Mouse (Mus musculus) cerebellum, adult 11 months (tissue): ENCODE measurements around the gene Mpp3.
"Not testable (repeated sequence)": the region's sequence is repeated elsewhere in the genome, so short reads cannot be mapped to it uniquely, and the experiment has no call there.

ENCODE experiments used
- DNase-seq: peaks from one replicate; pipeline ENCODE4 v3.0.0; 2022

The Mpp3 gene

DNA sequence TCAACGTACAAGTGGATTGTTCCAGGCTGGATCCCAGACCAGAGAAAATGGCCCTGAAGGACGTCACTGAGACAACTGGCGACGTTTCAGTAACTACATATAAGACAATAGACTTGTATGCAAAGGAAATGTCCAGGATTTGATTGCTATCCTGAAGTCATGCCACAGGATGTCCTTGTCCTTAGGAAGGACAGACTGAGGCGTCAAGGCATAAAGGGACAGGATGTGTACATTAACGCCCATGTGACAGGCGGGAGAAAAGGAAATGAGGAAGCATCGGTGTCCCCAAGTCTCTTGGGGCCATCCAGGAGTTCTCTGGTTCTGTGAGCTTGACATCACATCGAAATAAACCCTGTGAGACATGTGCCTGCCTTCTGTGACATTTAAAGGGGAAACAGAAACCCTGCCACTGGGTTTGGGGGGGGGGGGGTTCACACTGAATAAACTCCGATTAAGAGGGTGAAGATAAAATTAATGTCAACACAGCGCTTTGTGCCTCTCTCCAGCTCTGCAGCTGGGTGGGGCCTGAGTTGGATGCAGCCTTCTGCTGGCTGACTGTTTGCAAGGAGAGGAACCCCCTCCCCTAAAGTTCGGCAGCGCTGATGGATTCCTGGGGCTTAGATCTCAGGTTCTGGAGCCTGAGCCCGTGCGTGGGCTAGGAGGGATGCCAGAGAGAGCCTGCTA lies 19.2 kb downstream of the Mpp3 start:
- no peak for DNase-seq

DNA sequence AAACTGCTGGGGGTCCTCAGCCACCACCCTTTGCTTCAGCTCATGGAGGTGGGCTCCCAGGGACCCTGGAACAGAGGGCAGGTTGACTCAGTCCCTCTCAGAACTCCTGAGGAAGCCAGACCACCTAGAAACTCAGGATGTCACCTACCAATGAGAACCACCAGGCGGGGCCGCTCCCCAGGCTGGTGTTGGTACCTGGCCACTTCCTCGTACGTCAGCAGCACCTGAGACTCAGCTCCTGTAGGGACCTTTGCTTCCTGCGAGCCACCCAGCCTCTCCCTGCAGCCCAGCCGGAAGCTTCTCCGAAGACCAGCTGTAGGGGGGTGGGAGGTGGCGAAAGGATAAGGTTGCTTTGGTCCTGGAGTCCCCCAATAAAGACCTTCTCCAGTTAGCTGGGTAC lies 19.9 kb downstream of the Mpp3 start:
- no peak for DNase-seq

DNA sequence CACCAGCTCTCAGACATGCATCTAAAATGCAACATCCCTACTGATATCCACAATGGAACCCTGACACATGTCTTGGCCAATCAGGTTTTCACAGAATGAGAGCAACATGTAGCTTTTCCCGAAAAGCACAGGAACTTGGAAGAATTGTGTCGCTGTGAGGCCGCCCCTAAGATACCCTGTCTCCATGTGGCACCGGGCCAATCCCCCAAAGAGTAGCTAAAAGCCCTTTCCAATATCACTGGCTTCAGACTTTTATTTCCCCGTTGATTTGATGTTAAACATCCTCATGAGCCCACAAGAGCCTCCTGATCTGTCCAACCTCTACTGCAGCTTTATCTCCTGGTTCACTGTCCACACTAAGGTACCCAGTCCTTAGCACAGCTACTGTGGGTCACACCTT lies 21.6 kb downstream of the Mpp3 start:
- no peak for DNase-seq

DNA sequence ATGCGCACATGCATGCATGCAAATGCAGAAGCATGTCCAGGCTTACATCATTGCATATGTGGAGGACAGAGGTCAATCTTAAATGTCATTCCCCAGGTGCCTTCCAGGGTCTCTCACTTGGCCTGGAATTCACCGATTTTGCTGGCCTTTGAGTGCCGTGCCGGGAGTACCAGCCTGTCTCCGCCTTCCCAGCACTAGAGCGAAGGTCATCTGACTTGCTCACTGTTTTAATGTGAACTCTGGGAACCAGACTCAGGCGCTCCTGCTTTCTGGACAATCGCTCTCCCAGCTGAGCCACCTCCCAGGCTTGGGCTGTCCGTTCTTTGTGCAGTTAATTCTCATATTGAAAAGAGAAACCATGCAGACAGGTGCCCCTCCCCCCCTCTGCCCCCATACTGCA lies 22.0 kb downstream of the Mpp3 start:
- no peak for DNase-seq

DNA sequence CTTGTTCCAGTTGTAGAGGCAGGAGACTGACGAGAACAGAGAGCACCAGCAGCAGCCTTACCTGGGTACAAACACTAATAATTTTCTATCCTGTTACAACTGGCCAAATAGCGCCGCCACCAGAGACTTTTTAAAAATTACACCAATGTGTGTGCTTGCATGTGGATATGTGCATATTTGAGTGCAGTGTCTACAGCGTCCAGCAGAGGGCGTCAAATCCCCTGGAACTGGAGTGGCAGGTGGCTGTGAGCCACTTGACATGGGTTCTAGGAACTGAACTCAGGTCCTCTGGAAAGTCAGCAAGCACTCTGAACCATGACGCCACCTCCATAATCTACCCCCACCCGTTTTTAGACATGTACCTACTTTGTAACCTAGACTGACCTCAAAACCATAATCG lies 24.0 kb downstream of the Mpp3 start:
- DNase-seq: no peak

DNA sequence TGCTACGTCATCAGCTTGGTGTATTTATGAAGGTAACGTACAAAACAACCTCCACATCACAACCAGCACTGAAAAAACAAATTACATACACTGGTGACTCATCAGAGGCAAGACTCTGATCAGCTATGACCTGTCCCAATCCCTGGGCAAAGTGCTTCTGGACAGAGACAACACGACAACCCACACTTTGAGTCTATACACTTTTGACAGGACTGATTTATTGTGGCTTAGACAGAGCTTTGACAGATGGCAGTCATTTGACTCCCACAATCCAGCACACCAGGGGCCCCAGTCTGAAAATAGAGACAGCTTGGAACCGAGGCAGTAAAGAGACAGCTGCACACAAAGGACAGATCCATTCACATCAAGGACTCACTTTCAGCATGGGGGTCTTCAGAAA lies 28.8 kb downstream of the Mpp3 start:
- no peak for DNase-seq

DNA sequence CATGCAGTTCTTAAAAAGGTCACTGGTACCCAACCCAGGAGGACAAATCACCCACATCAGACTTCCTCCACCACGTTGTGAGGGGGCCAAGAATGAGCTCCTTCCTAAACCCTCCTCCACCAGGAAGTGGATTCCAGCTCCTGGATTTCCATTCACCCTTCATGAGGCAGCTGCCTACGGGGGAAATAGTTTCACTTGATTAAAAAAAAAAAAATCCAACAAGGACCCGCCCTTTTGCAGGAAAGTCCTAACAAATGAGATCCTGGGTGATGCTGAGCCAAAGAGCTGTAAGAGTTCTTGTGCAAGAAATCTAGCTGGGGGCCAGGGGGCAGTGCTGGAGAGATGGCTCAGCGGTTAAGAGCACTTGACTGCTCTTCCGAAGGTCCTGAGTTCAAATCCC lies 30.0 kb downstream of the Mpp3 start:
- DNase-seq: no peak

DNA sequence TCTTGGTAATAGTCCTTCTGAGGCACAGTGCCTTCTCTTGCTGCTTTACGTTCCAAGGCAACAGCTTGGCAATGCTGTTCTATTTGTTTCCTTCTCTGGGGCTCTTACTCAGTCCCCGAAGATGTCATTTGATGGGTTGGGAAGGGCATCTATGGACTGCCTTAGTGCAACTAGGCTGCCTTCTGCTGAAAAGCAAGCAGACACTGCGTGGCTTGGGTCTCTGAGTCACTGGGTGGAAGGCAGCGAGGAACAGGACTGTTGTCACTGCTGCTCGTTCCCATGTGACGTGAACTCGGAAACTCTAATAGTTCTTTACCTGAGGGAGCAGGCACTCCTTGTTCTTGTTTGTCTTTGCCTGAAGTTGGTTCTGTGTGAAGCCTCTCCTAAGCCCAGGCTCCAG lies 32.3 kb downstream of the Mpp3 start:
- no peak for DNase-seq

DNA sequence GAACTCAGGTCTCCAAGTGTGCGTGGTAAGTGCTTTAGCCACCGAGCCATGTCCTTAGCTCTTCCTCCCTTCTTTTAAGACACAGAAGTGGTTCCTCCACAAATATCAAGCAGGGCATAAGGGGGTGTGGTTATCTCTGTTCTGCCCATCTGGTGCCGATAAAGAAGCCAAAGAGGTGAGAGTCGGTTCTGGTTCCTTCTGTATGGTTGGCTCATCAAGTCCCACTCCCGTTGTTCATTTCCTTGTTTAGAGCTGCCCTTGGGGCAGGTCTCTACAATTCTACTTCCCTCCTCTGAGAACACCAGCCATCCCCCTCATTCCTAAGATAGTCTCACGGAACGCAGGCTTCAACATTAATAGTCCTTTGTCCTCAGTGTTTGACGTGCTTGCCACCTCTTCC lies 34.2 kb downstream of the Mpp3 start:
- DNase-seq: no peak

DNA sequence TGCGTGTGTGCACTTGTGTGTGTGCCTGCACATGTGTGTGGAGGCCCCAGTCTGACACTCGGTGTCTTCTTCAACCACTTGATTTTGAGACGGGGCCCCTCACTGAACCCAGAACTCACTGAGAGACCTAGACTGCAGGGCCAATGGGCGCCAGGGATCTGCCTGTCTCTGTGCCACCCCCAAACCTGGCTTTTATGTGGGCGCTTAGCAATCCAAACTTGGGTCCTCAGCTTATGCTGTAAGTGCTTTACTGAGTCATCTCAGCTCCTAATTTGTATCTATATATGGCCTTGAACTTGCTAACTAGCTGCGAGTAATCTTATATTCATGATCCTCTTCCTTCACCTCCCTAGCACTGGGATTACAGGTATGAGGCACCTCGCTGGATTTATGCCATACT lies 35.9 kb downstream of the Mpp3 start:
- DNase-seq: no peak

DNA sequence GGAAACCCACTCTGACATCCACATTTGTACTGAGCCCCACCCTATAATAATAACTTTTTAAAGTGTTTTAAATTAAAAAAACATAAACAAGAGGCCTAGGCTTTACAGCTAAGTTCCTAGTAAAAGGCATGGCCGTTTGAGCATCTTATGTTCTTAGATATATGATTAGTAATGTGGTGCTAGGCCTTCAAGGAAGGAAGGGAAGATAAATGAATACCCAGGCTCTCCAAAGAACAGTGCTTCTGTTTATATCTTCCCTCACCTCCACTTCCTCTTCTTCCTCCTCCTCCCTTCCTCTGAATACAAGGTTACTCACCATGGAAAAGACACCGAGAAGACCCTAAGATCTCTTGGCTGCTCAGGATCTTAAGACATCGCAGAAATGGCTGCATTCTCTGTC lies 36.4 kb downstream of the Mpp3 start:
- no peak for DNase-seq

DNA sequence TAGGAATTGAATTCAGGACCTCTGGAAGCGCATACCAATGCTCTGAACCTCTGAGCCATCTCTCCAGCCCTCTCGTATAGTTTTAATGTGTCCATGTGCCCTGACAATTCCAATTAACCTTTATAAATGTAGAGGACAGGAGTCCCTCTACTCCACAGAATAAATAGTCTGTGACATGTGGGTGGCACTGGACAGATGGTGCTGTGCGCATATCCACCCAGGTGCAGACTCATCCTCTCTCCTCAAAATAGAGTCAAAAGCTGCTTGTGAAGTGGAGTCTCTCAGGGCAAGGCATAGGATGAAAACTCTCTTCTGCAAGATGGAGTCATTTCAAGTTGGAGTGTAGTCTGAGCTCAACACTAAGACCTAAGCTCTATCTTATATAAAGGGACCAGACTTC lies 38.0 kb downstream of the Mpp3 start:
- DNase-seq: no peak

DNA sequence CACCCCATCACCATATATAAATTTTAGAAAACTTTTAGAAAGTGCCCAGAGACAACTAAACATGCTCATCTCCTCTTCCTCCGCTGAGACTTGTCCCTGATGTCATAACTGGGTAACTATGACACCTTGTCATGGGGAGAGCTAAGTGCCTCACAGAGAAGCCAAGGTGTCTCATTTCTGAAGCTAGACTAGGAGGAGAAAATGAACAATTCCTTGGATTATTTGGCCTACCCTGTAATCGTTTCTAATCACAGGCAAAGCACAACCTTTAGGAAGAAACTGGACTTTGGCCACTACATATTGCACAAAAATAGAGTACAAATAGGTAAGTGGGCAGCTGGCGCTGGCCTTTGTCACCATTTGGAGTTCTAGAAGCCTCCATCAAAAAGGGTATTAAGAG lies 41.3 kb downstream of the Mpp3 start, which contains the start of gene Dusp3:
Dusp3 (minus strand) TSS at position 101 of the 400 bp plus-strand sequence.
- DNase-seq: no peak

DNA sequence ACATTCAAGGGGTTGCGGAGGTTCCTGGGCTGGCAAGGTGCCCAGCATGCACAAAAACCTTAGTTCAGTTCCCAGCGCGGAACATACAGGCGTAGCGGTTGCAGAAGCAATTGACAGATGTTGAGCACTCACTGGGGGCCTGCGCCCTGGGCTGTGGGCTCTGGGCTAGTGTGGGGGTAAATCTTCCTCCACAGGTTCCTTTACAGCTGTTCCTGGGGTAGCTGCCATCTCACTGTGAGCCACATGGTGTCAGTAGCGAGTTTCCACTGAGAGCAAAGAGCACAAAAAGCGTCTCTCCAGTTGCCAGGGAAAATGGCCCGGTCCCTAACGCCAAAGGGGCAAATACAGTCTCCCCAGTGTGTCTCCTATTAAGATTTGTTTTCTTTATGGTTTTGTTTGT lies 42.3 kb downstream of the Mpp3 start:
- DNase-seq: peak; percentile 85

DNA sequence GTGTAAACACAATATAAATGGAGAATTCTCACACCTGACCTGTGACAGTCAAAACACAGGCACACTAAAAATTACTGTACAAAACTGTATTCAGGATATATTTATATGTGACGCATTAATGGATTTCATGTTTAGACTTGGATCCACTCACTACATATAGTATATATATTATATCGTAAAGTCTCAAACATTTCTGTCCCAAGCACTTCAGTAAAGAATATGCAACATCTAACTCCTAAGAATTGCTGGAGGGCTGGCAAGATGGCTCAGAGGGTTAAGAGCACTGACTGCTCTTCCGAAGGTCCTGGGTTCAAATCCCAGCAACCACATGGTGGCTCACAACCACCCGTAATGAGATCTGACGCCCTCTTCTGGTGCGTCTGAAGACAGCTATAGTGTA lies 42.8 kb downstream of the Mpp3 start:
- DNase-seq: not testable (repeated sequence)

DNA sequence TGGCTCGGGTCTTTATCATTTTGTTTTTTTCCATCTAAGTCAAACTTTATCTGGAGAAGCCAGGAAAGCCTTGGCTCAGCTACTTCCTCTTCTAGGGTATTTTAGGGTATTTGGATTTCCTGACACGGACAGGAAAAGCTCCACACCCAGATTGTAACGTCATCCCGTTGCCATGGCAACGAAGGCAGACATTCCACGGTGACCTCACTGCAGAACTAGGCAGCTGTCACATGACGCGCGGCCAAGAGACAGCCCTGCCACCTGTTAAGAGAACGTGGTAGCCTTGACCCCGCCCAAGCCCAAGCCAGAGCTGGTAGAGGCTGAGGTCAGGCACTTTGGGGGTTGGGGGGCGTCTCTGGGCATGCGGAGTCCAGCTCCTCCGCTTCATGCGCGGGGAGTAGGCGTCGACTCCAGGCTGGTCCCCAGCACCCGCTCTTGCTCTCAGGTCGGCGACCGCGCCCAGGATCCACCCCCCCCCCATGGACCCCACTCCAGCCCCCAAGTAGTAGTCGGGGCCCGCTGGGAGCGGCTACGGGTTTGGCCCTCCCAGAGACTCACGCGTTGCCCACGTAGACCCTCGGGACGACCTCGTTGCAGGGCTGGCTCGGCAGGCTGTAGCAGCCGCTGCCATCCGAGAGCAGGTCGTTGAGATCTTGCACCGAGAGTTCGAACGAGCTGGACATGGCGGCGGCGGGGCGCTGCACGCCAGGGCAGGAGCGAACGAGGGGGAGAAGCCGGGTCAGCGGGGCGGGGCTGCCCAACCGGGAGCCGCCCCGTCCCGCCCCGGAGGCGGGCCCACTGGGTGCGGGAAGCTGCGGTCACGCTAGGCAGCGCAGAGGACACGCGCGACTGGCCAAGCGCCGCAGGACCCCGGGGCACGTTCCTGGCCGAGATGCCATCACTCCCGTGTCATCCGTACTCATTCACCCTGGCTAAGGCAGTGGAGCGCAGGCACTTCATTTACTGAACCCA lies 43.9 kb downstream of the Mpp3 start, which contains the start of gene Cfap97d1:
Cfap97d1 (plus strand) TSS at position 226 of the 972 bp plus-strand sequence.
- DNase-seq: peak; percentile 94

DNA sequence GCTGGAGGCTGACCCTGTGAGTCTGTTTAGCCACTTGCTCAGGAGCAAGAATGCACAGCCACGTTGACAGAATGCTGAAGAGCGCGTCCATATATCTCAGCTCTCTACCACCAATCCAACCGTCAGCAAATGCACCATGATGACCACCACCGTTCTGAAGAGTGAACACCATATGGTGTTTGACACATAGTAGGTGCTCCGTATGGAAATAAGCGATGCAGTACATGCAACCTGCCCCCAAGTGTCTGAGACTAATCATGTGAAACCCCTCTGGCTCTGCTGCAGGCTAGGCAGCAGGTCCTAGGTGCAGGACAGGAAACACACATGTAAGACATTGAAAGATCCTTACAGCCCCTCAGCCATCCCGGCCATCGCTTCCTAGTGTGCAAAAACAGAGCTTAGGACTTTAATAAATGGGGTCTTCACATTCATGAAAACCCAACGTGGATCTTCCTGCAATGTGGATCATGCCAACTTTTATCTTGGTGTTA lies 44.8 kb downstream of the Mpp3 start:
- no peak for DNase-seq

DNA sequence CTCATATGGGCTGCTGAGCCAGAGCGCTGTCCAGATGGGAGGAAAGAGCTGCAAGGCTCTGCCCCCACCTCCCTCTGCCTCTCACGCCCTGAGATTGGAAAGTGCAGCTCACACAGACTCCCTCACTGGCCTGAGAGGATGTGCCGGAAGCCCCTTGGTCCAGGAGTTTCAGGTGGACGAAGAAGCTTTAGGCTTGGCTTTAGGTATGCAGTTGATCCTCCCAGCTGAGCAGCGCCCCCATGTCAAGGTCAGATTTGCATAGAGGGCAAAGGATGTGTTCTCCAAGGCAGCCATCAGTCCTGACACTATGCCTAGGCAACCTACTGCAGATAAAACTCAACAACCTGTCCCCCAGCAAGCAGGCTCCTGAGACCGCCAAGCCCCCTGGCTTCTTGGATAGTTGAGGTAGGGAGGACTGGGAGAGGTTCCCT lies 45.3 kb downstream of the Mpp3 start:
- DNase-seq: no peak

DNA sequence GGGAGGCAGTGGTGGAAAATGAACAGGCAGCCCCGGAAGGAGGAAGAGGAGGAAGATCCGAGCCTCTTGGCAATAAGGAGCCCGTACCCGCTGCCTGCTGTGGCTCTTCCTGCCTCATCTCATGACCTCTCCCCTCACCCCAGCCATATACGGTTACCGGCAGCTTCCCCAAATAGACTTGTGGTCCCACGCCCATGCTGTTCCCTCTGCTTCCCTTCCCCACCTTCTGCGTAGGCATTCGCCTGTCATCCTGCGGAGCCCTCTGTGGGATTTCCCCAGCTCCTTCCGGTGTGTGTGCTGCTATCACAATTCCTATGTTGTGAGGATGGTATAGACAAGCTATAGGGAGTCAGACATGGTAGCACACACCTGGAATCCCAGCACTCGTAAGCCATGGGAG lies 46.4 kb downstream of the Mpp3 start:
- DNase-seq: no peak

DNA sequence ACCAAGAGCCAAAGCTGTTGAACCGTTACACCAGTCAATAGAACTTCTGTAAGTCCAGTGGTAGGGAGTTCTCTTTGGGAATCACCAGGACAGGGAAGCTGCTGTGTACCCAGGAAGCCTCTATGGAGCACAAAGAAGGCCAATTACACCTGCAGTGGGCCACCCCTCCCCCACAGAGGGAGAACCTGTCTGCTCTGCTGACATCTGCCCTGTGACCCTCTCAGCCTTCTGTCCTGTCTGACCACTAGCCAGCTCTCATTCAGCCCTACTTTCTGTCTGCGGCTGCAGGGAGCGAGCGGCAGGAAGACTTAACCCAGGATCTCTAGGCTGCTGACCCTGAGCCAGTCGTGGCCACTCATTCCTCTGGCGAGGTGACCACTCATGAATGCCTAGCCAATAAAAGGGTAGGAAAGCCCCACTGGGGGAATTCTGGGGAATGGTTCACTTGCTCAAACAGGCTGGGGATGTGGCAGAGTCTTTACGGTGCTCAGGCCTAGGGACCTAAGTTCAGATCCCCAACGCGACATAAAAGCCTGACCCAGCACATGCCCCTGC lies 47.6 kb downstream of the Mpp3 start:
- DNase-seq: no peak

DNA sequence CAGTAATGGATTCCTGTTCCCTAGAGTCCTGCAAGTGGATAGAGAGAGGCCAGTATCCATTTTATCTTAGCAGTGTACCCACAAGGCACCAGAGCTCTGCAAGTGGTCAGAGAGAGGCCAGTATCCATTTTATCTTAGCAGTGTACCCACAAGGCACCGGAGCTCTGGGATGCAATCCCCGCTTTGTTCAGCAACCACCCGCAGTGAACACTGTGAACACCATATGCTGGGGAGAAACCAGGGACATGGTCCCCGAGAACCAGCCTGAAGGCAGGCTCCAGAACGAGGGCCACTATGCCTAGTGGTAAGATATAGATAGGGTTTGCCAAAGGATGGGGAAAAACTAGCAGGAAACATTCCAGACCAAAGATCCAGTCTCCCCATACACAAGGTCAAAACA lies 49.1 kb downstream of the Mpp3 start:
- DNase-seq: no peak

DNA sequence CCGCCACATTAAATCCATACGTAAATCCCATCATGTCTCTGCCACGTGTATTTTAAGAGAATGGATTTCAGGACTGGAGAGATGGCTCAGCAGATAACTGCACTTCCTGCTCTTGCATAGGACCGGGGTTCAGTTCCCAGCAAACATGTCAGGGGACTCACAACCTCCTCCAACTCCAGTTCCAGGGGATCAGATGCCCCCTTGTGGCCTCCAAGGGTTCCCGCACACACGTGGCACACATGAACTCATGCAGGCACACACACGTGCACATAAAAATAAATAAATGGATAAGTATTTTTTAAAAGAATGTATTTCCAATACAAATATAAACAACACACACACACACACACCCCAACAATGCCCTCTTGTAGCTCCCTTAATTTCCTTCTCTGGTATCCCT lies 51.3 kb downstream of the Mpp3 start:
- no peak for DNase-seq

DNA sequence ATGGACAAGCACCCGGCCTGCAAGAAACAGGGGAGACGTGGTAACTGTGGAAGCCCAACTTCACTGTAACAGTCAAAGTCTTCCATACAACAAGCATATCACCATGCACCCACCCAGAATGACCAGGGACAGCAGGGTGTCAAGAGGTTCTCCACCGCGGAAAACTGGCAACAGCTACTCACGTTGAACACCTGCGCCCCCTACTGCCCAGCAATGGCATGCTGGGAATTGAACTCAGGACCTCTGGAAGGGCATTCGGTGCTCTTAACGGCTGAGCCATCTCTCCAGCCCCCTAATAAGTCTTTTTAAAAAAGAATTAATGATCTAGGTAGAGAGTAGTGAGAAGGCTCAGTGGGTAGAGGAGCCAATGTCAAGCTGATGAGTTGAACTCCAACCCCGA lies 53.3 kb downstream of the Mpp3 start:
- no peak for DNase-seq

DNA sequence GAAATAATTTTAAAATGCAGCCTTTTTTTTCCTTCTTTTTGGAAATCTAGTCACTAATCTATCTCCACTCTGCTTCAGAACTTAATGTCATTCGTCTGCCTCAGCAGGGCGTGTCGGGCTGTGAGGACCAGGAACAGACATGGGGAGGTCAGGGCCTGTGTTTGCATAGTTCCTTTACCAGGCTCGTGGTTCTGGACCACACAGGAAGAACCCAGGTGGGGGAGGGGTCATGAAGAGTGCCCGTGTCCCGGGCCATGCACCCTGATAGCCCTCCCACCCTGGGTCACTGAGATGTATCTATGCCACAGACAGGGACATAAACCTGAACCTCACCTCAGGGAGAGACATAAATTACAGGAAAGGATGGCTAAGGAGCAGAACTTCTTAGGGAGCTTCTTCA lies 54.1 kb downstream of the Mpp3 start:
- DNase-seq: no peak
